In the genomic region with DNA sequence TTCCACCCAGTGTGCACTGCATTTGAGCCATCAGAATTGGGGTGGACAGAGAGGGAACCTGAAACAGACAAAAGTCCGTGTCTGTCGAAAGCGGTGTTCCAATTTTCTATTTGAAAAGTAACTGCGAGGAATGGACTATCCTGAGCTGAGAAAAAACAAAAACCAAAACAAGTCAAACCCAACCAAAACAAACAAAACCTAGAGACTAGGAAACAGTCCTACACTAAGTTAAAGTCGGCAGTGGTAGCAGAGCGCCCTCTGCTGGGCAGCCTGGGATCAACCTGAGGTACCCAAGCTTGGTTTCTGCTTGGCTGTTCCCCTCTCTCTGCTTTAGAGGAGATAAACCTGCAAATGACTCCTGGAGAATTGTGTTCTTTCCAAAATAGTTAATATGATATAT, we compare ENCODE assay signal across 9 mouse cellular contexts. TPM values are rescaled to one million over a fixed set of nuclear protein-coding genes. Genes with fewer than 3 reads are reported as not detected.
DNase-seq lines count a peak whose midpoint lies in the region; ATAC-seq and TF ChIP-seq lines count a peak whose summit lies in the region.
"Had no signal": no experiment of that assay in that cellular context is flagged by ENCODE, and none has a peak within 500 bp of the region (broad histone marks: within the 10 kb centered on the region; RNA-seq: fewer than 3 reads in every experiment).

No protein-coding gene starts in this region.

- DNase-seq in 3T3-L1 (ENCODE audit: low read depth, low spot score), result peak; percentile 82
- peak; percentile 44 for DNase-seq in T-cell, adult 2 months (ENCODE audit: low spot score)
- peak; percentile 80 to 86 for DNase-seq in cerebellum, postnatal 25 days
- DNase-seq in gastrocnemius, postnatal 10 days, result peak; percentile 91
- peak; percentile 64 for DNase-seq in liver, embryonic 11.5 days (ENCODE audit: low spot score)
- DNase-seq in neural tube, embryonic 10.5 days (ENCODE audit: extremely low spot score, low spot score), result peak; percentile 85

- 0 out of 2 replicates have a peak overlapping the region, but pooled peaks have one; percentile 12 for H3K9ac ChIP-seq in kidney, embryonic 16.5 days (replicated peaks; ENCODE audit: low read length)
- H3K9ac ChIP-seq in liver, embryonic 11.5 days (ENCODE audit: low read depth, low read length), result no peak overlapping the region

- ATAC-seq in kidney, embryonic 16.5 days (ENCODE audit: low FRiP score, low TSS enrichment), result no peak; the same call in 1 of the 2 replicates
- no peak for ATAC-seq in liver, embryonic 11.5 days (replicated peaks; ENCODE audit: low FRiP score)

- no peak overlapping the region for H3K4me3 ChIP-seq in kidney, embryonic 16.5 days (ENCODE audit: low read length)
- no peak overlapping the region for H3K4me3 ChIP-seq in liver, embryonic 11.5 days (ENCODE audit: low read depth, low read length)
- no peak overlapping the region for H3K4me3 ChIP-seq in testis, adult 2 months (ENCODE audit: control insufficient read depth, low read depth, low read length)
- H3K4me3 ChIP-seq: erythroblast, embryonic 14.5 days had no signal

- TF ChIP-seq CTCF in testis, adult 2 months (IDR thresholded peaks at IDR 0.05; ENCODE audit: control insufficient read depth, insufficient read depth, insufficient replicate concordance, low read depth, low read length), result peak; percentile 91; the same call in 1 of the 2 replicates

- peaks cover 4% of the 10 kb centered on the region for H3K27me3 ChIP-seq in kidney, embryonic 16.5 days (ENCODE audit: insufficient read depth, low read length)
- no peaks in the 10 kb centered on the region for H3K27me3 ChIP-seq in liver, embryonic 11.5 days (replicated peaks; ENCODE audit: control insufficient read depth, insufficient read depth, low read length)
- H3K27me3 ChIP-seq in testis, adult 2 months (ENCODE audit: control insufficient read depth, insufficient read depth, low read length), result no peaks in the 10 kb centered on the region

- H3K27ac ChIP-seq in kidney, embryonic 16.5 days (ENCODE audit: low read length), result no peak overlapping the region
- no peak overlapping the region for H3K27ac ChIP-seq in liver, embryonic 11.5 days (ENCODE audit: low read depth, low read length)
- no peak overlapping the region for H3K27ac ChIP-seq in testis, adult 2 months (ENCODE audit: control insufficient read depth, insufficient read depth, low read depth, low read length)

- H3K36me3 ChIP-seq in kidney, embryonic 16.5 days (ENCODE audit: insufficient read depth, low read length), result no peaks in the 10 kb centered on the region
- H3K36me3 ChIP-seq in liver, embryonic 11.5 days (ENCODE audit: control insufficient read depth, insufficient read depth, low read length), result no peaks in the 10 kb centered on the region
- H3K36me3 ChIP-seq in testis, adult 2 months (ENCODE audit: control insufficient read depth, insufficient read depth, low read length), result no peaks in the 10 kb centered on the region

- no peak overlapping the region for H3K4me2 ChIP-seq in kidney, embryonic 16.5 days (replicated peaks; ENCODE audit: low read depth, low read length)
- H3K4me2 ChIP-seq in liver, embryonic 11.5 days, result no peak overlapping the region

- H3K4me1 ChIP-seq in kidney, embryonic 16.5 days (ENCODE audit: insufficient read depth, low read length), result no peaks in the 10 kb centered on the region
- no peaks in the 10 kb centered on the region; the same call in 1 of the 2 replicates for H3K4me1 ChIP-seq in liver, embryonic 11.5 days (replicated peaks; ENCODE audit: control insufficient read depth, insufficient read depth, low read length)
- H3K4me1 ChIP-seq in testis, adult 2 months (ENCODE audit: control insufficient read depth, insufficient read depth, low read length), result no peaks in the 10 kb centered on the region

- H3K9me3 ChIP-seq in kidney, embryonic 16.5 days (ENCODE audit: low read length), result 0 out of 2 replicates have a peak, but pooled peaks cover 2% of the 10 kb centered on the region
- H3K9me3 ChIP-seq in liver, embryonic 11.5 days (ENCODE audit: control insufficient read depth, low read length), result no peaks in the 10 kb centered on the region

- 21% methylated on average over 6 of the region's 6 CpGs for WGBS in kidney, embryonic 16.5 days
- WGBS in liver, embryonic 11.5 days, result 18% methylated on average over 6 of the region's 6 CpGs

- TF ChIP-seq POLR2A in testis, adult 2 months (IDR thresholded peaks at IDR 0.05; ENCODE audit: control insufficient read depth, low read depth, low read length), result no peak

RNA-seq across cellular contexts. Expression of gene Cops8, which starts 10.0 kb away (rescaled TPM):
- total RNA-seq in gastrocnemius, postnatal 10 days (2021), result 10 to 100 TPM; 74.9 to 75.5 TPM
- polyA plus RNA-seq in kidney, embryonic 16.5 days (2015; fragmentation: Nextera tagmentation; extraction: Ambion mirVana), result 149 and 152 TPM in 2 replicates
- 126 and 136 TPM in 2 replicates for polyA plus RNA-seq in liver, embryonic 11.5 days (2014; fragmentation: Nextera tagmentation; extraction: Ambion mirVana)
- 50.1 and 55.7 TPM in 2 replicates for polyA plus RNA-seq in testis, adult 2 months (2012; rRNA removed)
